Mouse (Mus musculus) thymus, adult 2 months (tissue): ENCODE measurements around the gene Arhgap21. TPM values are rescaled to one million over a fixed set of nuclear protein-coding genes. Genes with fewer than 3 reads are reported as not detected.
A peak's percentile ranks its signal among the peaks of the same experiment; 100 is the strongest.

Source experiments
- DNase-seq: peaks from one replicate; pipeline ENCODE4 v3.0.0; 2021
- H3K27ac ChIP-seq: fragments of 200-500 bp; 2 replicates; pipeline ENCODE4 v1.5.1; 2012; ENCODE audit warnings: low read length, control low read depth; ENCODE audit not compliant: control insufficient read depth, insufficient read depth
- H3K27me3 ChIP-seq: fragments of 200-500 bp; 2 replicates; pipeline ENCODE4 v1.6.1; 2012; ENCODE audit warnings: mild to moderate bottlenecking, low read length, moderate library complexity, mixed read lengths; ENCODE audit not compliant: control insufficient read depth, insufficient read depth
- H3K36me3 ChIP-seq: fragments of 200-500 bp; 2 replicates; pipeline ENCODE4 v1.6.1; 2012; ENCODE audit warnings: mild to moderate bottlenecking, low read length, moderate library complexity; ENCODE audit not compliant: control insufficient read depth, insufficient read depth
- H3K4me1 ChIP-seq: fragments of 200-500 bp; replicated peaks from 2 replicates; pipeline ENCODE4 v1.6.1; 2012; ENCODE audit warnings: low read length; ENCODE audit not compliant: control insufficient read depth, insufficient read depth
- H3K4me3 ChIP-seq: fragments of 200-500 bp; 2 replicates; pipeline ENCODE4 v1.5.1; 2012; ENCODE audit warnings: mild to moderate bottlenecking, low read length, control low read depth, moderate library complexity; ENCODE audit not compliant: control insufficient read depth, insufficient read depth
- CTCF ChIP-seq: fragments of 200-500 bp; IDR thresholded peaks from 2 replicates; pipeline ENCODE4 v1.5.1; 2012; ENCODE audit warnings: mild to moderate bottlenecking, control low read depth, low read length, moderate library complexity, borderline replicate concordance; ENCODE audit not compliant: control insufficient read depth, poor library complexity, insufficient read depth; ENCODE audit errors: extremely low read depth
- POLR2A ChIP-seq: fragments of 200-500 bp; IDR thresholded peaks from 2 replicates; pipeline ENCODE4 v1.6.1; 2012; ENCODE audit warnings: mild to moderate bottlenecking, low read length, control low read depth, moderate library complexity; ENCODE audit not compliant: control insufficient read depth, poor library complexity, insufficient read depth; ENCODE audit errors: extremely low read depth
- WGBS: fragments of 180-500 bp; shearing (Covaris S2); methylation state at CpG from one replicate; pipeline ENCODE4 v1.1.7; 2018; 5-methylcytosine and 5-hydroxymethylcytosine counted together
- polyA plus RNA-seq: library from polyadenylated mRNA; depleted of rRNA; stranded (reverse); fragments of >200 nt; gene quantifications from 2 replicates; pipeline ENCODE4 v1.2.3, GENCODE M21; 2012

Gene Arhgap21
- polyA plus RNA-seq, 1 experiment, result 5.3 TPM

DNA sequence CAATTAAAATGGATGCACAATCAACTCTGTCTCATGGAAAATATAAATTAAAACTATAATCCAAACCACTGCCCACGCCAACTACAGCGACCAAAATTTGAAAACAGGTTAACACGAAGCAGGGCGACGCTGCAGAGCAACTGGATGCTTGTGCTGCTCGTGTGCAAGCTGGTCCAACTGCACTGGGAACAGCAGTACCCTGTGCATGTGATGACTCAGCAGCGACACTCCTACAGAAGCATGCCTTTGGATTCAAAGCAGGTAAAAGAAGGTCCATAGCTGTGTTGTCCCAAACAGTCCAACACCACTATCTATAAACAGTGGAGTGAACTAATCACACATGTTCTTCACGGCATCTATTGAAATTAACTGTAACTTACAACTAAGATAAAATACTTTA, 63.3 kb downstream of the Arhgap21 start:
- Histone ChIP-seq H3K27me3 (no peaks in the 10 kb centered on the region), H3K4me3 (no peak overlapping the region), H3K36me3 (no peaks in the 10 kb centered on the region), H3K27ac (no peak overlapping the region), H3K4me1 (no peaks in the 10 kb centered on the region)
- 96% methylated on average over 8 of the region's 8 CpGs for WGBS
- DNase-seq, result no peak
- TF ChIP-seq POLR2A, result no peak
- no peak for TF ChIP-seq CTCF

DNA sequence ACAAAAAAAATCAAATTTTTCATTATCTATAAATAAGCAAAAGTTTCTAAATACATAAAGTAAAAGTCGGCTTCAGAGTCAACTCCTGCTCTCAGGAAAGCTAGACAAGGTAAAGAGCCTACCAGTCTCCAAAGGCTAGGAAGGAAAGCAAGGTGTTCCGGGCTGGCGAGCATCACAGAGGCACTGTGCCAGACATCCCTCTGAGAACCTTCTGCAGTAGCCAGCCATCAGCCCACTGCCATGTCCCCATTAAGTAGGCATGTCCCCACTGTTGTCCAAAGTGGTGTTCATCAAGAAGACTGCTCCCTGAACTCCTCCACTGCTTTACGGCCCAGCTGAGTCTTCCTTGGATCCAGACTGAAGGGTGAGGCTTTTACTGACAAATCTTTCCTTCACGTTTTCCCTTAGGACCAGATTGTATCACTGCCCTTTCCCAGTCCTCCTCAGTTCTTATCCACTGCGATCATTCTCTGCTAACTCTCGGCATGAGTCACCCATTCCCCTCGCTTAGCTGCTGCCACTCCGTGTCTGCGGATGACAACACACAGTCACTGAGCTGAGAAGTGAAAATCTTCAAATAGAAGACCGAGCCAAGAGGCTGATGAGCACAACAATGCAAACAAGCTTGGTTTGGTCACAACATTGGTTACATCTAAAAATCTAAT, 65.6 kb downstream of the Arhgap21 start:
- Histone ChIP-seq H3K27ac (no peak overlapping the region), H3K4me3 (no peak overlapping the region), H3K36me3 (no peaks in the 10 kb centered on the region), H3K27me3 (no peaks in the 10 kb centered on the region), H3K4me1 (no peaks in the 10 kb centered on the region)
- no peak for DNase-seq
- no peak for TF ChIP-seq POLR2A
- WGBS, result 94% methylated on average over 11 of the region's 11 CpGs

DNA sequence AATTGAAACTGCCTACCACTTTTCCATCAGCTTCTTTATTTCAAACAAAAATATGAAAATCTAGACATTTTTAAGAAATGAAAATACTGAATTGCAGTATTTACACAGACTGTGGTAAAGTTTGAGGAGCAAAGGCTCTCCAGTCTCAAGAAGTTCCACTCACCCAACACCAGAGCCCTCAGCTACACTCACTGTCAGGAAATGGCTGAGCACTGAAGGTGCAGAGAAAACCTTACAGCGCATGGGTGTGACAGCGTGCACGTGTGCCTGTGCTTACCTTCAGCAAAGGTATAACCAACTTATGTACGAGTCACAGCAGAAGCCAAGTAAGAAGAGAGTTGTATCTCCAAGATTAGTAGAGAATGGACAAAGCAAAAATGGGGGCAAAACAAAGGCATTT, 66.8 kb downstream of the Arhgap21 start:
- Histone ChIP-seq H3K36me3 (no peaks in the 10 kb centered on the region), H3K4me3 (no peak overlapping the region), H3K27me3 (no peaks in the 10 kb centered on the region), H3K27ac (no peak overlapping the region), H3K4me1 (no peaks in the 10 kb centered on the region)
- WGBS, result 96% methylated on average over 4 of the region's 4 CpGs
- DNase-seq, result no peak
- TF ChIP-seq POLR2A (no peak), CTCF (no peak)

DNA sequence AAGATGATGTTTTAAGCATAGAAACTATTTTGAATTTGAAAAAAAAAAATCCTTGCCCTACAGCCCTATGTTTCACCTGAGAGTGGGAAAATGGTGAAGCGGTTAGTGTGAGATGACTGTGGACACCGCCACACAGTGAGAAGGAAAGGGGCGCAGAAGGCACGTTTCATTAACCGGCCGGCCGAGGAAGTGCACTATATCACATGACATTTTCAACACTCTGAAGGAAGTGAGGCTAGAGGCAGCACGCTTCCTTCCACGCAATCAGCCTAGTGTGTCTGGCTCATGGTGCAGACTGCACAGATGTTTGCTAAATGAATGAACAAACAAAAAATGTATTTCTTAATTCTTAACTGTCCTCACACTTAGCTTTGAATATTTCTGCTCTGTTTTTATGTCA, 69.4 kb downstream of the Arhgap21 start:
- Histone ChIP-seq H3K36me3 (no peaks in the 10 kb centered on the region), H3K27me3 (no peaks in the 10 kb centered on the region), H3K4me1 (no peaks in the 10 kb centered on the region), H3K27ac (no peak overlapping the region), H3K4me3 (peak overlapping the region; percentile 40)
- TF ChIP-seq POLR2A (no peak), CTCF (no peak)
- DNase-seq, result peak; percentile 20
- WGBS, result 3% methylated on average over 9 of the region's 9 CpGs

DNA sequence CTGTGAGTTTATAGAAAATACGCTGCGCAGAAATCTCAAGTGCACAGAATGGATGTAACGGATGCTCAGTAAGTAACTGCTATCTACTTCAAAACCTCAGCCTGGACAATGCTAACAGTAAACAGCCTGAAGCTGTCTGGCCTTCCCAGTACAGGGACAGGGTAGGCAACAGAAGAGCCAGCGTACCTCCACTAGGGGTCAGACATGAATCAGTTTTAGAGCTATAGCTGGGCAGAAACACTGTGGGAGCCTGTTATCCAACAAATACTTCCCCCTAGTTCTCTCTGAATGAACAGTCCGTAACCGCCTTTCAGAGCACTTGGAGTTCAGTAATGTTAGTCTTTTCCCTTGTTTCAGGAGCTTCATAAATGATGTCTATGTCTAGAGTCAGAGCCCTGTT, 70.0 kb downstream of the Arhgap21 start:
- WGBS, result 39% methylated on average over 6 of the region's 6 CpGs
- Histone ChIP-seq H3K4me1 (no peaks in the 10 kb centered on the region), H3K36me3 (no peaks in the 10 kb centered on the region), H3K4me3 (no peak overlapping the region), H3K27ac (no peak overlapping the region), H3K27me3 (no peaks in the 10 kb centered on the region)
- TF ChIP-seq POLR2A (no peak), CTCF (no peak)
- peak; percentile 72 for DNase-seq

DNA sequence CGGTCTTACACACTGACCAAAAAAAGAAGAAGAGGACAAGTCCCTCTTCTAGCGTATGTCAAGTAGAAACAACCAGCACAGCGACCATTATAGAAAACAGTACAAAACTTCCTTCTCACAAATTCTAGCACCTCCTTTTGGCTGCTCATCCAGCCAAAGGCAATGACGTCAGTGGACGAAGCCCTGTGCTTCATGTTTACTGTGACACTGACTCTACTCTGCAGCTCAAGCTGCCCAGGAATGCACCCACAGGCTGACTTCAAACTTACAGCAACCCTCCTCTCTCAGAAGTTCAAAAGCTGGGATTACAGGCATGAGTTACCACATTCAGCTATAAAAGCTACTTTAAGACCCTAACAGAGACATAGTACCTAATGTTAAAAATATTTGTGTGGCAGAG, 72.2 kb downstream of the Arhgap21 start:
- no peak for DNase-seq
- no peaks in the 10 kb centered on the region for H3K36me3 ChIP-seq
- TF ChIP-seq POLR2A (no peak), CTCF (no peak)
- no peak overlapping the region for H3K4me3 ChIP-seq
- 93% methylated on average over 5 of the region's 5 CpGs for WGBS
- H3K4me1 ChIP-seq, result no peaks in the 10 kb centered on the region
- H3K27me3 ChIP-seq, result no peaks in the 10 kb centered on the region
- no peak overlapping the region for H3K27ac ChIP-seq
